Mouse (Mus musculus): ENCODE results near the gene Git1.

DNA sequence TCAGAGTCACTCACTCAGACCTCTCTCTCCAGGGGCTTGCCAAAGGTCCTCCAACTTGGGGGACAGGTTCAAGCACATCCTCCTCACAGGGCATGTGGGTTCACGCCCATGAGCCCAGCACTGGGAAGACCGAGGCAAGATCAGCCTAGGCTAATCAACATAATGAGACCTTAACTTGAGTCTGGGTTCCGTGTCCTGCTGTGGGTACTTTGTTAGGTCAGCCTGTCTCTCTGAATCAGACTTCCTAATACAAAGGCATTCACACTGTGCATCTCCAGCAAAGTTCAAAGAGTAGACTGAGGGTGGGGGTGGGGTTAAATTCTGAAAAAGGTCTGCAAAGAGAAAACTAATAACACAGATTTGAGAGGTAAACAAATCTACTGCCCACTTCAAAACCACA lies 28.3 kb upstream of the Git1 start:
- no peak for TF ChIP-seq CTCF (IDR thresholded peaks at IDR 0.05; ENCODE audit: low read depth, low read length)
- TF ChIP-seq POLR2A (IDR thresholded peaks at IDR 0.05; ENCODE audit: extremely low read depth, insufficient read depth, low read length), result no peak

All from liver, adult 2 months (tissue).